In genomic region chr6:100671401-100671800, GRCm38 (mm10) we compare ENCODE assay signal across 8 mouse cellular contexts. TPM values are rescaled to one million over a fixed set of nuclear protein-coding genes. Genes with fewer than 3 reads are reported as not detected.
DNase-seq lines count a peak whose midpoint lies in the region; ATAC-seq and TF ChIP-seq lines count a peak whose summit lies in the region.

No protein-coding gene starts in this region.

- intact Hi-C loops in gastrocnemius, postnatal 36 days (cut with DNase I), result loop anchor here (5.0 to 10.0 kb wide), 2 partner anchors 526 to 593 kb away; no protein-coding TSS in a partner anchor

- peak overlapping the region; percentile 1; the same call in 1 of the 2 replicates for H3K9ac ChIP-seq in liver, embryonic 13.5 days

- TF ChIP-seq CTCF in testis, adult 2 months (IDR thresholded peaks at IDR 0.05; ENCODE audit: control insufficient read depth, insufficient read depth, insufficient replicate concordance, low read depth, low read length), result no peak

- no peak for DNase-seq in testis, postnatal 10 days (ENCODE audit: low spot score)
- DNase-seq in liver, embryonic 13.5 days, result no peak
- no peak for DNase-seq in thymus, postnatal 4 days
- no peak for DNase-seq in adrenal gland, postnatal 36 days
- no peak for DNase-seq in gastrocnemius, postnatal 36 days

- TF ChIP-seq POLR2A in testis, adult 2 months (IDR thresholded peaks at IDR 0.05; ENCODE audit: control insufficient read depth, low read depth, low read length), result no peak

- WGBS in liver, embryonic 13.5 days (ENCODE audit: insufficient replicate concordance), result 11% methylated on average over 7 of the region's 7 CpGs

- no peaks in the 10 kb centered on the region for H3K27me3 ChIP-seq in erythroblast, embryonic 14.5 days (ENCODE audit: control insufficient read depth)
- no peaks in the 10 kb centered on the region for H3K27me3 ChIP-seq in testis, adult 2 months (ENCODE audit: control insufficient read depth, insufficient read depth, low read length)
- no peaks in the 10 kb centered on the region for H3K27me3 ChIP-seq in liver, embryonic 13.5 days

- H3K4me2 ChIP-seq in liver, embryonic 13.5 days, result peak overlapping the region; percentile 88

- no peak for ATAC-seq in erythroblast, adult 5-6 weeks (replicated peaks; ENCODE audit: low FRiP score, poor library complexity, severe bottlenecking)
- ATAC-seq in liver, embryonic 13.5 days (ENCODE audit: low read depth), result no peak

- H3K36me3 ChIP-seq in erythroblast, embryonic 14.5 days (ENCODE audit: control insufficient read depth), result peaks cover 4% of the 10 kb centered on the region
- H3K36me3 ChIP-seq in testis, adult 2 months (ENCODE audit: control insufficient read depth, insufficient read depth, low read length), result no peaks in the 10 kb centered on the region
- no peaks in the 10 kb centered on the region for H3K36me3 ChIP-seq in liver, embryonic 13.5 days

- H3K4me1 ChIP-seq in erythroblast, embryonic 14.5 days (ENCODE audit: control insufficient read depth), result peaks cover 28% of the 10 kb centered on the region
- H3K4me1 ChIP-seq in testis, adult 2 months (ENCODE audit: control insufficient read depth, insufficient read depth, low read length), result no peaks in the 10 kb centered on the region
- H3K4me1 ChIP-seq in liver, embryonic 13.5 days (replicated peaks), result peaks cover 23% of the 10 kb centered on the region

- no peaks in the 10 kb centered on the region for H3K9me3 ChIP-seq in erythroblast, embryonic 14.5 days (ENCODE audit: control insufficient read depth, low read length)
- no peaks in the 10 kb centered on the region for H3K9me3 ChIP-seq in liver, embryonic 13.5 days (replicated peaks)

- H3K27ac ChIP-seq in testis, adult 2 months (ENCODE audit: control insufficient read depth, insufficient read depth, low read depth, low read length), result no peak overlapping the region
- H3K27ac ChIP-seq in liver, embryonic 13.5 days, result no peak overlapping the region

- peak overlapping the region; percentile 90 for H3K4me3 ChIP-seq in erythroblast, embryonic 14.5 days (replicated peaks)
- H3K4me3 ChIP-seq in testis, adult 2 months (ENCODE audit: control insufficient read depth, low read depth, low read length), result peak overlapping the region; percentile 94
- H3K4me3 ChIP-seq in liver, embryonic 13.5 days (replicated peaks), result peak overlapping the region; percentile 94

RNA-seq across cellular contexts. Expression of gene Shq1, which starts 0.4 kb away (rescaled TPM):
- polyA plus RNA-seq in erythroblast, embryonic 14.5 days (2012), result 0.82 and 1.0 TPM in 2 replicates
- 0.21 and 2.5 TPM in 2 replicates for total RNA-seq in erythroblast, adult 5-6 weeks (2015; ENCODE audit: low replicate concordance)
- total RNA-seq in erythroblast, adult 5-6 weeks (2017; ENCODE audit: low replicate concordance), result 2.6 and 4.6 TPM in 2 replicates
- 5.3 and 5.8 TPM in 2 replicates for polyA plus RNA-seq in testis, adult 2 months (2012; rRNA removed)
- 15.3 and 16.4 TPM in 2 replicates for polyA plus RNA-seq in liver, embryonic 13.5 days (2015; fragmentation: Nextera tagmentation; extraction: Ambion mirVana)
- 10 to 100 TPM; 10.3 to 11.4 TPM for total RNA-seq in adrenal gland, postnatal 36 days (2021)
- 1 to 10 TPM; 1.5 to 1.8 TPM for total RNA-seq in gastrocnemius, postnatal 36 days (2021)

RNA-seq across cellular contexts. Expression of gene Gxylt2, which starts 33.1 kb away (rescaled TPM):
- not detected in 2 replicates for polyA plus RNA-seq in erythroblast, embryonic 14.5 days (2012)
- not detected in 2 replicates for total RNA-seq in erythroblast, adult 5-6 weeks (2015; ENCODE audit: low replicate concordance)
- total RNA-seq in erythroblast, adult 5-6 weeks (2017; ENCODE audit: low replicate concordance), result not detected in 2 replicates
- polyA plus RNA-seq in testis, adult 2 months (2012; rRNA removed), result 1.6 and 2.0 TPM in 2 replicates
- 0.13 TPM in 2 replicates for polyA plus RNA-seq in liver, embryonic 13.5 days (2015; fragmentation: Nextera tagmentation; extraction: Ambion mirVana)
- under 1 TPM; 0.69 to 0.83 TPM for total RNA-seq in adrenal gland, postnatal 36 days (2021)
- 1 to 10 TPM in 1 of 2 experiments, under 1 TPM in 1; 0.89 to 1.1 TPM for total RNA-seq in gastrocnemius, postnatal 36 days (2021)
